Mouse (Mus musculus) gastrocnemius, postnatal 14 days (tissue): ENCODE data around the gene Smarce1. TPM values are rescaled to one million over a fixed set of nuclear protein-coding genes. Genes with fewer than 3 reads are reported as not detected.

ENCODE experiments used
- DNase-seq: peaks from one replicate; pipeline ENCODE4 v3.0.0; 2021; ENCODE audit warnings: mixed read lengths
- intact Hi-C: fragments of 180-260 bp; cut with DNase I; formaldehyde crosslinking; loops from one replicate; pipeline ENCODE4 v1.15.1; 2025; ENCODE audit warnings: low total_unique reads
- total RNA-seq, 2 experiments: library from RNA; stranded (reverse); gene quantifications; 2 replicates each; pipeline ENCODE4 v1.2.3; 2021

Gene Smarce1
- total RNA-seq, 2 experiments from 2014 or later: 35.8 to 45.7 TPM

GRCm38 (mm10) chr11:99177054-99177924 lies 53.5 kb downstream of the Smarce1 start:
- intact Hi-C loops: no loop called here
- DNase-seq: no peak

- intact Hi-C loops: no loop called here
- DNase-seq: no peak
These were observed 58.8 kb downstream of the Smarce1 start for GRCm38 (mm10) chr11:99172002-99172401.

GRCm38 (mm10) chr11:99171442-99171841 lies 59.4 kb downstream of the Smarce1 start:
- DNase-seq: no peak
- intact Hi-C loops: no loop called here

- intact Hi-C loops: no loop called here
- DNase-seq: no peak
These were observed 60.1 kb downstream of the Smarce1 start for GRCm38 (mm10) chr11:99170547-99171267.

GRCm38 (mm10) chr11:99170005-99170404 lies 60.8 kb downstream of the Smarce1 start:
- intact Hi-C loops: no loop called here
- DNase-seq: no peak

- DNase-seq: no peak
- intact Hi-C loops: no loop called here
These were observed 61.4 kb downstream of the Smarce1 start for GRCm38 (mm10) chr11:99169438-99169837.

GRCm38 (mm10) chr11:99168030-99168474 lies 62.8 kb downstream of the Smarce1 start:
- no peak for DNase-seq
- intact Hi-C loops: no loop called here

GRCm38 (mm10) chr11:99167576-99167975 lies 63.2 kb downstream of the Smarce1 start:
- intact Hi-C loops: no loop called here
- DNase-seq: no peak

- intact Hi-C loops: no loop called here
- DNase-seq: no peak
These were observed 64.6 kb downstream of the Smarce1 start for GRCm38 (mm10) chr11:99166241-99166640.

GRCm38 (mm10) chr11:99165031-99165752 lies 65.6 kb downstream of the Smarce1 start:
- intact Hi-C loops: no loop called here

GRCm38 (mm10) chr11:99162972-99163686 lies 67.7 kb downstream of the Smarce1 start:
- no peak for DNase-seq

More at GRCm38 (mm10) chr11:99165031-99165752, 65.6 kb downstream of the Smarce1 start:
- DNase-seq: no peak

GRCm38 (mm10) chr11:99161648-99162047 lies 69.2 kb downstream of the Smarce1 start:
- intact Hi-C loops: no loop called here
- DNase-seq: no peak

More at GRCm38 (mm10) chr11:99162972-99163686, 67.7 kb downstream of the Smarce1 start:
- intact Hi-C loops: no loop called here

- DNase-seq: no peak
These were observed 70.6 kb downstream of the Smarce1 start for GRCm38 (mm10) chr11:99160228-99160627.

More at GRCm38 (mm10) chr11:99160228-99160627, 70.6 kb downstream of the Smarce1 start:
- intact Hi-C loops: no loop called here

Other genes starting within 250 kb of the Smarce1 start
- gene Gjd3, start 248.0 kb downstream of the Smarce1 start, total RNA-seq: not detected
- 10 to 100 TPM; 13.8 to 16.9 TPM for gene Top2a, start 206.8 kb downstream of the Smarce1 start, total RNA-seq
- gene Igfbp4, start 189.8 kb downstream of the Smarce1 start, total RNA-seq: 100 to 1,000 TPM in 1 of 2 experiments, 10 to 100 TPM in 1; 76.9 to 104 TPM
- under 1 TPM in 1 of 2 experiments, not detected in 1; 0.10 TPM for gene Tns4, start 141.7 kb downstream of the Smarce1 start, total RNA-seq
- gene Ccr7, start 75.9 kb downstream of the Smarce1 start, total RNA-seq: under 1 TPM; 0.10 to 0.11 TPM
- 10 to 100 TPM in 1 of 2 experiments, 1 to 10 TPM in 1; 8.9 to 11.4 TPM for gene Krt222, start 13.1 kb upstream of the Smarce1 start, total RNA-seq
- not detected for gene Krt24, start 54.2 kb upstream of the Smarce1 start, total RNA-seq
- not detected for gene Krt25, start 91.9 kb upstream of the Smarce1 start, total RNA-seq
- not detected for gene Krt26, start 106.9 kb upstream of the Smarce1 start, total RNA-seq
- gene Krt27, start 120.1 kb upstream of the Smarce1 start, total RNA-seq: not detected
- gene Krt28, start 143.9 kb upstream of the Smarce1 start, total RNA-seq: not detected
- gene Krt10, start 158.3 kb upstream of the Smarce1 start, total RNA-seq: 1 to 10 TPM; 4.5 to 5.7 TPM
- gene Krt12, start 191.2 kb upstream of the Smarce1 start, total RNA-seq: not detected
- under 1 TPM; 0.27 TPM for gene Krt20, start 207.1 kb upstream of the Smarce1 start, total RNA-seq